Mouse (Mus musculus): ENCODE data around the gene Fgfr1op.

Gene Fgfr1op

GRCm38 (mm10) chr17:8229607-8230006, 64.3 kb downstream of the Fgfr1op start:
- no peak for DNase-seq

GRCm38 (mm10) chr17:8232089-8232488, 66.8 kb downstream of the Fgfr1op start:
- no peak for DNase-seq

GRCm38 (mm10) chr17:8233618-8234214, 68.4 kb downstream of the Fgfr1op start:
- no peak for DNase-seq

- no peak for DNase-seq
Observed at GRCm38 (mm10) chr17:8234537-8234936, 69.2 kb downstream of the Fgfr1op start.

GRCm38 (mm10) chr17:8235743-8236142, 70.4 kb downstream of the Fgfr1op start, which contains the start of gene Ccr6:
TSS of gene Ccr6 (plus strand) at chr17:8236043.
- no peak for DNase-seq

- no peak for DNase-seq
Observed at GRCm38 (mm10) chr17:8238012-8238710, 72.9 kb downstream of the Fgfr1op start.

- no peak for DNase-seq
Observed at GRCm38 (mm10) chr17:8239561-8239960, 74.3 kb downstream of the Fgfr1op start.

- DNase-seq: no peak
Observed at GRCm38 (mm10) chr17:8240517-8240916, 75.2 kb downstream of the Fgfr1op start.

GRCm38 (mm10) chr17:8241645-8242044, 76.3 kb downstream of the Fgfr1op start:
- DNase-seq: no peak

- DNase-seq: no peak
Observed at GRCm38 (mm10) chr17:8242186-8242585, 76.9 kb downstream of the Fgfr1op start.

GRCm38 (mm10) chr17:8244124-8244523, 78.8 kb downstream of the Fgfr1op start:
- no peak for DNase-seq

GRCm38 (mm10) chr17:8246102-8246754, 80.9 kb downstream of the Fgfr1op start:
- no peak for DNase-seq
